Mouse (Mus musculus) brain, embryonic 14.5 days (tissue): ENCODE measurements around the gene Smim17.

Experiments
- CTCF ChIP-seq: fragments of 200-500 bp; IDR thresholded peaks from 2 replicates; pipeline ENCODE4 v1.5.1; 2012; ENCODE audit warnings: inconsistent platforms, mild to moderate bottlenecking, moderate library complexity, borderline replicate concordance; ENCODE audit not compliant: insufficient read depth, insufficient read length; ENCODE audit errors: extremely low read depth
- POLR2A ChIP-seq: fragments of 200-500 bp; IDR thresholded peaks from 2 replicates; pipeline ENCODE4 v1.6.1; 2012; ENCODE audit warnings: mild to moderate bottlenecking, inconsistent platforms, borderline replicate concordance; ENCODE audit not compliant: poor library complexity, insufficient read depth, insufficient read length, severe bottlenecking; ENCODE audit errors: extremely low read depth

- TF ChIP-seq POLR2A (no peak), CTCF (no peak)
These were observed 16.9 kb downstream of the Smim17 start for GRCm38 (mm10) chr7:6415442-6415787.
